Mouse (Mus musculus) cerebellum, adult 2 months (tissue): ENCODE measurements at regions not wholly inside any gene's neighbourhood (a gene's known extent, or its start where the extent isn't known, plus 50 kb on each side); places are given as distances from the start of the nearest gene placed in this dataset.

Experiments
- CTCF ChIP-seq: fragments of 200-500 bp; IDR thresholded peaks from 2 replicates; pipeline ENCODE4 v1.5.1; 2011; ENCODE audit warnings: low read depth, mild to moderate bottlenecking, control low read depth, low read length, moderate library complexity, borderline replicate concordance; ENCODE audit not compliant: insufficient read depth
- POLR2A ChIP-seq: fragments of 200-500 bp; IDR thresholded peaks from 2 replicates; pipeline ENCODE4 v1.6.1; 2011; ENCODE audit warnings: low read length, control low read depth, borderline replicate concordance; ENCODE audit not compliant: insufficient read depth

DNA sequence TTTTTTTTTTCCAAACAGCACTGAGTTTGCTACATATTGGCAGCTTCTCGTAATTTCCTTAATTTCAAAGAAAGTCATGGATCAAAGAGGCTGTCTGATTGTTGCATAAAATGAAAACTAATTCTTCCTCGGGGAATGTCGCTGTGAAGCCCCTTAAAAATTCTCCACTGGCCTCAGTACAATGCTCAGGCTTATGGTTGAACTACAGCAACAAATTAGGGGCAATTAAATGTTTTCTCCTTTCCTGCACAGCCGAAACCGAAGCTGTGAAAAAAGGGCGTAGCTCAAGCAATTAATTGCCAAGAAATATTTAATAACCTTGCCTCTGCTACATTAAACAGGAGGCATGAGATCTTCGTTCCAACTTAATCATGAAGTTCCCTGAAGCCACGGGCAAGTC lies 61.8 kb downstream of the Csl start:
- TF ChIP-seq CTCF (no peak), POLR2A (no peak)
